Mouse (Mus musculus) embryo, embryonic 10 days (tissue): ENCODE measurements at regions not wholly inside any gene's neighbourhood (a gene's known extent, or its start where the extent isn't known, plus 50 kb on each side); places are given as distances from the start of the nearest gene placed in this dataset.
A peak's percentile ranks its signal among the peaks of the same experiment; 100 is the strongest.

Source experiments
- DNase-seq: peaks from one replicate; pipeline ENCODE4 v3.0.0-alpha.2; 2015; ENCODE audit warnings: low spot score

- DNase-seq, result no peak
Measured at GRCm38 (mm10) chr6:59556668-59557310, 130.7 kb upstream of the Gprin3 start.

- DNase-seq, result no peak
Measured at GRCm38 (mm10) chr6:59537025-59537424, 110.9 kb upstream of the Gprin3 start.

GRCm38 (mm10) chr6:59524940-59525265, 98.8 kb upstream of the Gprin3 start:
- DNase-seq, result no peak

- DNase-seq, result no peak
Measured at GRCm38 (mm10) chr6:59524095-59524939, 98.2 kb upstream of the Gprin3 start.

- no peak for DNase-seq
Measured at GRCm38 (mm10) chr6:59522960-59523359, 96.9 kb upstream of the Gprin3 start.

GRCm38 (mm10) chr6:59500818-59501217, 74.7 kb upstream of the Gprin3 start:
- no peak for DNase-seq

GRCm38 (mm10) chr6:59498800-59499199, 72.7 kb upstream of the Gprin3 start:
- DNase-seq, result no peak

GRCm38 (mm10) chr6:59498079-59498478, 72.0 kb upstream of the Gprin3 start:
- DNase-seq, result peak; percentile 74

- DNase-seq, result no peak
Measured at GRCm38 (mm10) chr6:59489001-59489575, 63.0 kb upstream of the Gprin3 start.

GRCm38 (mm10) chr6:59488386-59488785, 62.3 kb upstream of the Gprin3 start:
- DNase-seq, result no peak

GRCm38 (mm10) chr6:59484004-59484403, 57.9 kb upstream of the Gprin3 start:
- DNase-seq, result no peak

GRCm38 (mm10) chr6:59483587-59483986, 57.5 kb upstream of the Gprin3 start:
- peak; percentile 60 for DNase-seq
